Mouse (Mus musculus): ENCODE measurements around the gene Shc3.

The Shc3 gene

DNA sequence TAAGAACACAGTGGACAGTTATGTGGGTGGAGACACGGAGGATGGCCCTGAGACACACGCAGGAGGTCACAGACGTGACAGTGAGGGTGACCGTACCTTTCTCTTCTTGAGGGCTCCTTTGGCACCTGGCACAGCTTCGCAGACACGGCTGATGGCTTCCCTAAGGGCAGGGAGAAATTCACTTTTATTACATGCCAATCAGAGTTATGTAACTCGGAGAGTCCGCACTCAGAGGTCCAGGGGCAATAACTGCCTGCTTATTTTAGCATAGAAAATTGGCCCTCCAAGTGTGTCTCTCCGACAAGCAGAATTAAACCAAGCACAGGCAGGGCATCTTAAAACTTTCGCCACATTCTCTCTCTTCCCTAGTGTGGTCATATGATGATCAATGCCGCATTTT is 86.4 kb downstream of the Shc3 start:
- DNase-seq (ENCODE audit: low read depth, low spot score) = no peak

DNA sequence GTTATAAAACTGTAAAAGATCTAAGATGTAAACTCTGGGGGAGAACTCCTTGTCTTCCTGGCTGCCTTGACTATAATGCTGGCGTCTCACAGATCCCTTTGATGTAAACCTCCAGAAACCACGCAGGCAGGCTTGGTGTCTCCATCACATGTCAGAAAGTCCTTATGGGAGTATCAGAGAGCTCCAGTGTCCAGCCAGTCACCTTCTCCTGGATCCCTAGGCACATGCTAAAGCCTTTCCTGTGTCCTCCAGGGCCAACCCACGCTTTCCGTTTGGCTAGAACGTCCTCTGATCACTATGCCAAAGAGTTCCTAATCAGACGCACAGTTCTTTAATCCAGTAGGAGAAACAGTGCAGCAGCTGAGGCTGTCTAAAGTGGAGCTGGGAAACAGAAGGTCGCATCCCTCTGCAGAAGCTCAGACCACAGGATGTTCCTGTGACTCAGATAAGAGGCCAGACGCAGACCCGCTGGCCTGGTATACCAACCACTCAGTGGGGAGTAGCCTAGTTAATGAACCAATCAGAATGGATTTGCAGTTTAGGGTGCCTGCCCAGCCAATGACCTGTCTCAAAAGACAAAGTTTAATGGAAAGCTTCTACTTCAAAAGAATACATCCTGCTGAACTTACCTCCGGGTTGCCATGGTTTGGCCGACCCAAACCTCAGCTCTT is 88.7 kb downstream of the Shc3 start:
- no peak for DNase-seq (ENCODE audit: low read depth, low spot score)

DNA sequence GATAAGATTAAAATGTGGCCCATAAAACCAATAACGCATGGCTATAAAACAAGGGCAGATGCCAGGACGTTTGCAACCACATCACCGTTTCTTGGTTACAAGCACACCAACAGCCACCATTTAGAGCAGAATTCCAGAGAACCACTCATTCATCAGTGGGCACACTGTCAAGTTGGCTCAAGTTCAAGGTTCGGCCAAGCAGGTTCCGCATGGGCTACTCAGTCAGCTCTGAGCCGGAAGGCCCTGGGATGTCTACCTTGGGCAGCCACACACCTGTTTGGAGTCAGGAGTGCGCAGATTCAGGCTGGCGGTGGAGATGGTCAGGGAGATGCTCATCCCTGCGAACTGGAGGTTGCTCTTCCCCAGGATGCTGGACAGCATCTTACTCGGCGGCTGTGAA is 89.4 kb downstream of the Shc3 start:
- DNase-seq (ENCODE audit: low read depth, low spot score) = no peak

GRCm38 (mm10) chr13:51476991-51477390 is 92.2 kb downstream of the Shc3 start:
- no peak for DNase-seq (ENCODE audit: low read depth, low spot score)

DNA sequence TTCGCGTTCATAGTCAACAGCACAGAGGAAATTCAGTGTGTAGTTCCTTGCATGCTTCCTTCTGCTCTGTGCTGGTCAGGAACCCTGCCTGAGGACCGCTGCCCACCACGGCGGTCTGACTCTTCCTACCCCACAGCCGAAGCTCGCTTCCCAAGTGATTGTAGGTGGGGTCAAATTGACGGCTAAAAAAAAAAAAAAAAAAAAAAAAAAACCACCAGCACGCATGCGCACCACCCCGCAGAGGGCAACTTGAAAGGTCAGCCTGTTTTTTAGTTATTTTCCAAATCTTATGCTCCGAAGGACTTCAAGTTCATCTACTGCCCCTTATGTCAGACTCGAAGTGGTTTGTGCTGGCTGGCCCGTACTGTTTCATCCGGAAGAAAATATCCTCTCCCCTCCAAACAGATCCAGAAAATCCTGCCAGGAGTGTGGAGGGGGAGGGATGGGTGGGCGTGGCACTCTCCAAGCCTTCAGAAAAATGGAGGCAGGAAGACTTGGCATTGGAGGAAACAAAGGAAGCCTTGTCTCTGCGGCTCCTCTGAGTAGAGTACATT is 100.4 kb downstream of the Shc3 start:
- peak; percentile 21 for DNase-seq (ENCODE audit: low read depth, low spot score)

DNA sequence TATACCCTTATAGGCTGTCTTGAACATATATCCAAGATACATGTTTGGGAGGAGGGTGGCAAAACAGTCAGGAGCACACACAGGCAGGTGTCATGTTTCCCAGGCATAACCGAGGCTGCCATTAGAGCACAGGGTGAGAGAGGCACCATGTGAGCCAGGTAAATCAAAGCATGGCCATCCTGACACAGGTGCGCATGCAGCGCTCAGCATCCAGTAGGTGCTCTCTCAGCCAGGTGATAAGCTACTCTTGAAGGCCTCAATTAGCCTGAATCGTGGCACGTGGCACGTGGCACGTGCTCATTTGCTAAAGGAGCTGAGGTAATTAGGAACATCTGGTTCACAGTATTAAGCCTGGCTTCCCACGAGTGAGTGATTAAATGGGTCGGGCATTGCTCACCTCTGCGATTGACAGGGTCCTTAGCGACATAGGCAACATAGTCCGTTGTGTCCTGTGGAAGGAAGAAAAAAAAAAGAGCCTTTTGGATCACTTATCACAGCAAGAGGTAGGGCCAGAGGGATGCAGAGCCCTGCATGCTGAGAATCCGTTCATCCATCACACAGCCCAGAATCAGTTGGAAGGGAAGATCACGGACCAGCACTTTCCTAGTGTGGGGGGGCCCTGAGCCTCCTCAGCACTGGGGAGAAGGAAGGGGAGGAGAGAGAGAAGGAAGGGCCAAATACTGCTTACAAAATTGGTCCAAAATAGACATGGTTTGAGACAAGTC is 102.9 kb downstream of the Shc3 start:
- no peak for DNase-seq (ENCODE audit: low read depth, low spot score)

DNA sequence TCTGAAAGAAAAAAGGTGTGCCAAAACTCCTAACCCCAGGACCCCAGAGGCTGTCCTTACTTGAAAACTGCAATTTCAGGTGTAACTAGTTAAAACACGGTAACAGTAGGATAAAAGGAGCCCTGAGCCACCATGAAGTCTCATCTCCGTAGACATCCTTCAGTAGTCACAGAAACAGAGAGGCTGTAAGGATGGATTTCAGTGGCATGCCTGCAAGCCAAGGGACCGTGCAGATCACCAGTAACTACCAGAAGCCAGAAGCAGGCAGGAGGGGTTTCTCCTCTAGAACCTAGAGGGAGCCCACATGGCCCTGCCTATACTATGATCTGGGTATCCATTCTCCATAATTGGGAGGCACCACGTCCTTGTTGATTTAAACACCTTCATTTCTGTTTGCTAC is 104.9 kb downstream of the Shc3 start:
- no peak for DNase-seq (ENCODE audit: low read depth, low spot score)

DNA sequence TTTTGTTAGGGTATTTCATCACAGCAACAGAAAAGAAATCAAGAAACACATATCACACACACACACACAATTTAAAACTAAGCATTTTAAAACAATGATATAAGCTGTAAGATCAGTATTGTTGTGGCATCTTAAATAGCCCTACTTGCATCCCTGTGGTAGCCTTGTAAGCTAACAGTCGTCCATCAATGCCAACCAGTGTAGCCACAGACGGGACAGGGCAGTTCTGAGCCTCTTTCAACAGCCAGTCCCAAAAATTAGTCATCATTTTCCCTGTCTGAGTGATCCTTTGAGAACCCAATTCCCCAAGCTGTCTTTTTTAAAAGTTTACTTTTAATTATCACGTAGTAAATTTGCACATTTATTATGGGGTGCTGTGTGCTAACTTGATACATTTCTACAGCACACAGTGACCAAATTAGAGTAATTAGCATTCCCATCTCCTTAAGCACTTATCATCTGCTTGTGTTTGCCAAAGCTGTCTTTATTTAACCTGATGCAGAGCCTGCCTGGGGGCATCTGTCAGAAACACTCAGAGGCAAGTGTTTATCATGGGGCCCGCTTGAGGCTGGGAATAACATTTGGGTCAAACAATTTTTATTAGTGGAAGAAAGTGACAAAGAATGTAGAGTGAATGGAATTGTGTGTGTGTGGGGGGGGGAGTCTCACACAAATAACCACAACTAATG is 112.9 kb downstream of the Shc3 start:
- DNase-seq (ENCODE audit: low read depth, low spot score) = no peak

DNA sequence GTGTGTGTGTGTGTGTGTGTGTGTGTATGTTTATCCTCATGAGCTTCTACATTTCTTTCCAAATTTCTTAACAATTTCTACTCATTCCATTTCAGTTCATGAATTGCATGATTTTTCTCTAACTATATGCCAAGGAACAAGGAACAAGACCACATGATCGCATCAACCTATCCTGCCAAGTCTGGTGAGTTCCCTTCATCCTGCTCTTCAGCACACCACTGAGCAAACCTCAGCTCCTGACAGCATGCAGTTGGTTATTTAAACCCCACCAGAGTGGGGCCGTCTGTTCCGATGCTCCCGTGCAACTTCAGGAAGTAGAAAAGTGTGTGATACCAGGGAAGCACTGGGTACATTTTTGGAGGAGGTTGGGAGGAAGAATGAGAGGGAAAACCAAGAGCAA is 122.7 kb downstream of the Shc3 start:
- DNase-seq (ENCODE audit: low read depth, low spot score) = no peak

DNA sequence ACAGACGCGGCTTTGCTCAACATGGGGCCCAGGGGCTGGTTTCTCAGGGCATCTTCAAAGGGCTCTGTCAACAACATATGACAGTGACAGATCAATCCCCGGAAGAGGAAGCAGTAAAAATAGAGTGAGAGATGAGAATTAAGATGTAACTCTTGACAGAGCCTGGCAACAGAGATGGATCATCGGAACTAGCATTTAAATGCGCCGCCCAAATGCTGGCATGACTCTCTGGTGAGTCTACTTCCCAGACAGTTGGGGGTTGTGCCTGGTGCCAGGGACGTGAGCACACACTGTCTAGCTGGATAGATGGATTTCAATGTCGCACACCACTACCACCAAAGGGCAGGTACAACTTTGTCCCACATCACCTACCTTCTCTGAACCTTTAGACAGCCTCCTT is 126.3 kb downstream of the Shc3 start:
- no peak for DNase-seq (ENCODE audit: low read depth, low spot score)

DNA sequence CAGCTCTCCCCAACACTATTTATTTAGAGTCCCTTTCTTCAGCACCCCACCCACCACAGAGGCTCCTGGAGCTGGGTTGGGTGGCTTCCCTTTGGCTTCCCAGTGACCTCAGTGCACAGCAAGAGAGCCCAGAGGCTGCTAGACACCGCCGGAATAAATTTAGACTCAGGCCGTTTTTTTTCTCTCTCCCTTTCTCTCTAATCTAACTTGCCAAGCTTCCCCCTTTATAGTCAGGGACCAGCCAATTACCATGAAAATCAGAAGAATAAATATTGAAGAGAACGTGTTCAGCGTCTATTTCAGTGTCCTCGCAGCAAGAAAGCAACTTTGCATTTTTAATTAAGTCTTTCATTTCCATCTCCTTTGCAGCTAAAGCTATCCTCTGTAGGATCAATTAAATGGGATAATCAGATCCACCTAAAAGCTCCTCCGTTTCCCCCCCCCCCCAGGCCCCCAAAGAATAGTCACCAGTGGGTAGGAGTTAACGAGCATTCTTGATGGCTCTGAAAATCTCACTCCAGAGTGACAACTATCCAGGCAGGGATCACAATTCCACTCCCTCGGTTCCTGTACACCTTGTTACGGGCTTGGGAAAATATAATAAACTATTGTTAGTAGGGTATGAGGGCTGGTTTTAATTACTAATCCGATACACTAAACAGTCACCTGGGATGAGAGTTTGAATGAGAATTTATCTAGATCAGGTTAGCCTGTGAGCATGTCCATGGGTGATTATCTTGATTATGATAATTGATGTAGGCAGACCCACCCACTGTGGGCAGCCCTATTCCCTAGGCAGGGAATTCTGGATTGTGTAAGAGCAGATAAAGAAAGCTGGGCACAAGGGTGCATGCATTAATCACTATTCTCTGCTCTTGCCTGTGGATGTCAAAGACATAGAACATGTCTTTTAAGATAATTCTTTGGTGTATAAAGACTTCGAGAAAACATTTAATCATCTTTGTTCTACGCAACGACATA is 131.8 kb downstream of the Shc3 start:
- DNase-seq (ENCODE audit: low read depth, low spot score) = no peak

DNA sequence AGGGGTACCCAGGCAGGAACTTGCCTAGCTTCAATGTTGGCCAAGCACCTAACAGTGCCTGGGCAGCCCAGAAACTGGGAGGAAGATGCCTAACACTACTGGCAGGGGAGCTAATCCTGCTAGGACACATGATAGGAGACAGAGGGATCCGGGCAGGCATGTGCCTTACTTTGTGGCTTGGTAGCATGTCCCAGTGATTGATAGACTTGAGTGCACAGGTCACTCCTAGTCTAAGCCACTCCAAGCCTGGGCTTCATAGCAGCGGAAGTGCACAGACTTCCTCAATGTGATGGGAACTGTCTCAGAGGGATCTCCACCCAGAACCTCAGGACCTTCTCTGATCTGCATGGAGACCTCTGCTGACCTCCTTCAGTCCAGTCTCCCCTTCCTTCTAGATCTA is 134.1 kb downstream of the Shc3 start:
- no peak for DNase-seq (ENCODE audit: low read depth, low spot score)

- peak; percentile 68 for DNase-seq (ENCODE audit: low read depth, low spot score)
These were observed 134.8 kb downstream of the Shc3 start for GRCm38 (mm10) chr13:51434460-51434859.

DNA sequence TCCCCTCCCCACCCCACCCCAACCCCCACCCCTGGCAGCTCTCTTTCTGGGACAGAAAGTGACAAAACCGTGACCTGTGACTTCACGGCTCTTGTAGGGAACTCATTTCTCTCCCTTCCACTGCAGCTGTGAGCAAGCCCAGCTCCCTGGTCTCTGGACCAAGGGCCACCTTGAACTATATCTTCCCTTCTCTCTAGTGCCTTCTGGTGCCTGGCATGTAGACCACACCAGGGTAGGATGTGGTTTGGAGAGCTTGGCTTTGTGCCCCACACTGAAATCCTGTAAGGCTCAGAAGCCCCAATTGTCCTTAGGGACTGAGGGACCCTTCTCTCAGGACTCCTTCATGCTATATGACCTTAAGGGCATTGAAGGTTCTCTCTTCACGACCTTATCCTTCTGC is 135.8 kb downstream of the Shc3 start:
- no peak for DNase-seq (ENCODE audit: low read depth, low spot score)

GRCm38 (mm10) chr13:51425662-51426443 is 143.4 kb downstream of the Shc3 start:
- DNase-seq (ENCODE audit: low read depth, low spot score) = no peak

- peak; percentile 79 for DNase-seq (ENCODE audit: low read depth, low spot score)
These were observed 144.6 kb downstream of the Shc3 start for GRCm38 (mm10) chr13:51424647-51425046.

DNA sequence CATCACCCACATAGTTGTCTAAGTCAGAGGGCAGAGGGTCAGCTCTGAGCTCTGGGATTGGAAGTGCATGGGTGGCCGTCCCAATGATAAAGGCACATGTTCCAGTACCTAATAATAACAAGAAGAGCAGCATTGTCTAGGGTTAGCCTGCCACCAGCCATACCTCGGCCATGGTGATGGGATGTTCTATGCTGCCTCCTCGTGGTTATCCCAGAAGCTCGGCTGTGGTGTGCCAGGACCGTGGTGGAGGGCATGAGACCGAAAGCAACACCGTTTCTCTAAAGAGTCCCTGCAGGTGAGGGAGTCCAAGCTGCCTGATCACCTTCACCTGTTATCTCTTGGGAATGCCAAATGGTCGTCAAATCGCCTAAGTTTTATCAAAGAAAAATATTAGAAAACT is 145.6 kb downstream of the Shc3 start:
- no peak for DNase-seq (ENCODE audit: low read depth, low spot score)

DNA sequence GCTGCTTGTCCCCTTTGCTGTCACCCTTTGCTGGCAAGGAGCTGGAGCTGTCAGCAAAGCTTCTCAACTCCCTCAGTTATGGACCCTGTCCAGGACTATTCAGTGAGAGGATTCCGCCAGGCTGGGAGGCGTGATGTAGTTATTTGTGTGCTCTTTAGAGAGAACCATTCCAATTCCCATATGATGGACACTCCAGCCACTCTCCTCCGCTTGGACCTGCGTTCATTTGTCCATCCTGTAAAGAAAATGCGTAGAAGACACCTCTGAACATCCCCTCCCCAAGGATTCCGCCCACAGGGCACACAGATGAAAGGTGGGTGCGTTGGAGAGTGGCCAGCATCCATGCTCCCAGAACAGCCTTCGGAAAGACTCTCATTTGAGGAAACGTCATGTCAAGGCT is 148.4 kb downstream of the Shc3 start:
- no peak for DNase-seq (ENCODE audit: low read depth, low spot score)

- no peak for DNase-seq (ENCODE audit: low read depth, low spot score)
These were observed 149.7 kb downstream of the Shc3 start for GRCm38 (mm10) chr13:51419501-51419900.

GRCm38 (mm10) chr13:51418942-51419451 is 150.2 kb downstream of the Shc3 start:
- DNase-seq (ENCODE audit: low read depth, low spot score) = no peak

Data from ES-CJ7 (cell line).